Mouse (Mus musculus) kidney, embryonic 14.5 days (tissue): ENCODE data around the gene Hoxd3. TPM values are rescaled to one million over a fixed set of nuclear protein-coding genes. Genes with fewer than 3 reads are reported as not detected.

Experiments used
- ATAC-seq: fragments of 200-750 bp; cut with Nextera tagmentation; 2 replicates; pipeline ENCODE4 v1.8.0; 2017; ENCODE audit warnings: moderate number of reproducible peaks, mild to moderate bottlenecking, moderate TSS enrichment, moderate library complexity; ENCODE audit not compliant: low FRiP score, low TSS enrichment
- H3K27ac ChIP-seq: fragments of 300-500 bp; sonication (generic); 2 replicates; pipeline ENCODE4 v1.5.1; 2014; ENCODE audit warnings: low read depth, mild to moderate bottlenecking, low read length, moderate library complexity, mixed read lengths
- H3K27me3 ChIP-seq: fragments of 300-500 bp; sonication (generic); 2 replicates; pipeline ENCODE4 v1.6.1; 2014; ENCODE audit warnings: mild to moderate bottlenecking, low read length; ENCODE audit not compliant: control insufficient read depth, insufficient read depth
- H3K36me3 ChIP-seq: fragments of 300-500 bp; sonication (generic); 2 replicates; pipeline ENCODE4 v1.6.1; 2014; ENCODE audit warnings: low read length, mixed read lengths; ENCODE audit not compliant: control insufficient read depth, insufficient read depth
- H3K4me1 ChIP-seq: fragments of 300-500 bp; sonication (generic); 2 replicates; pipeline ENCODE4 v1.6.1; 2014; ENCODE audit warnings: low read length, mixed read lengths; ENCODE audit not compliant: control insufficient read depth, insufficient read depth
- H3K4me2 ChIP-seq: fragments of 300-500 bp; sonication (generic); replicated peaks from 2 replicates; pipeline ENCODE4 v1.6.1; 2014; ENCODE audit warnings: low read depth, mild to moderate bottlenecking, low read length
- H3K4me3 ChIP-seq: fragments of 300-500 bp; sonication (generic); 2 replicates; pipeline ENCODE4 v1.5.1; 2014; ENCODE audit warnings: mild to moderate bottlenecking, low read length
- H3K9ac ChIP-seq: fragments of 300-500 bp; sonication (generic); 2 replicates; pipeline ENCODE4 v1.6.1; 2014; ENCODE audit warnings: low read depth, mild to moderate bottlenecking, low read length, moderate library complexity
- H3K9me3 ChIP-seq: fragments of 300-500 bp; sonication (generic); 2 replicates; pipeline ENCODE4 v1.6.1; 2016; ENCODE audit warnings: low read length; ENCODE audit not compliant: control insufficient read depth
- WGBS: fragments of 180-500 bp; shearing (Covaris S2); extraction: QIAGEN DNeasy Blood & Tissue Kit; methylation state at CpG from one replicate; pipeline ENCODE4 v1.1.7; 2014; 5-methylcytosine and 5-hydroxymethylcytosine counted together
- polyA plus RNA-seq: library from polyadenylated mRNA; unstranded; fragments of >200 nt; fragmentation: Nextera tagmentation; extraction: Ambion mirVana; gene quantifications from 2 replicates; pipeline ENCODE4 v1.2.1, GENCODE M21; 2014

Gene Hoxd3
- polyA plus RNA-seq, 1 experiment from 2014 or later, result 12.6 TPM

GRCm38 (mm10) chr2:74699664-74700545 is 11.8 kb upstream of the Hoxd3 start:
- no peak for ATAC-seq
- WGBS, result 7% methylated on average over 23 of the region's 23 CpGs
- peak overlapping the region; percentile 85 for H3K4me2 ChIP-seq
- H3K9me3 ChIP-seq, result no peaks in the 10 kb centered on the region
- peak overlapping the region; percentile 85 for H3K4me3 ChIP-seq
- no peaks in the 10 kb centered on the region for H3K27me3 ChIP-seq
- peak overlapping the region; percentile 99 for H3K9ac ChIP-seq
- peaks cover 8% of the 10 kb centered on the region; the same call in 1 of the 2 replicates for H3K36me3 ChIP-seq
- peaks cover 32% of the 10 kb centered on the region; the same call in 1 of the 2 replicates for H3K4me1 ChIP-seq
- H3K27ac ChIP-seq, result peak overlapping the region; percentile 99

- Histone ChIP-seq H3K9ac (peak overlapping the region; percentile 99), H3K4me1 (peaks cover 26% of the 10 kb centered on the region; the same call in 1 of the 2 replicates), H3K4me2 (peak overlapping the region; percentile 85), H3K9me3 (no peaks in the 10 kb centered on the region), H3K27ac (peak overlapping the region; percentile 99), H3K27me3 (no peaks in the 10 kb centered on the region), H3K4me3 (peak overlapping the region; percentile 85), H3K36me3 (peaks cover 3% of the 10 kb centered on the region; the same call in 1 of the 2 replicates)
- 7% methylated on average over 22 of the region's 22 CpGs for WGBS
- peak; percentile 6; the same call in 1 of the 2 replicates for ATAC-seq
Measured at GRCm38 (mm10) chr2:74700546-74701112, 11.1 kb upstream of the Hoxd3 start.

DNA sequence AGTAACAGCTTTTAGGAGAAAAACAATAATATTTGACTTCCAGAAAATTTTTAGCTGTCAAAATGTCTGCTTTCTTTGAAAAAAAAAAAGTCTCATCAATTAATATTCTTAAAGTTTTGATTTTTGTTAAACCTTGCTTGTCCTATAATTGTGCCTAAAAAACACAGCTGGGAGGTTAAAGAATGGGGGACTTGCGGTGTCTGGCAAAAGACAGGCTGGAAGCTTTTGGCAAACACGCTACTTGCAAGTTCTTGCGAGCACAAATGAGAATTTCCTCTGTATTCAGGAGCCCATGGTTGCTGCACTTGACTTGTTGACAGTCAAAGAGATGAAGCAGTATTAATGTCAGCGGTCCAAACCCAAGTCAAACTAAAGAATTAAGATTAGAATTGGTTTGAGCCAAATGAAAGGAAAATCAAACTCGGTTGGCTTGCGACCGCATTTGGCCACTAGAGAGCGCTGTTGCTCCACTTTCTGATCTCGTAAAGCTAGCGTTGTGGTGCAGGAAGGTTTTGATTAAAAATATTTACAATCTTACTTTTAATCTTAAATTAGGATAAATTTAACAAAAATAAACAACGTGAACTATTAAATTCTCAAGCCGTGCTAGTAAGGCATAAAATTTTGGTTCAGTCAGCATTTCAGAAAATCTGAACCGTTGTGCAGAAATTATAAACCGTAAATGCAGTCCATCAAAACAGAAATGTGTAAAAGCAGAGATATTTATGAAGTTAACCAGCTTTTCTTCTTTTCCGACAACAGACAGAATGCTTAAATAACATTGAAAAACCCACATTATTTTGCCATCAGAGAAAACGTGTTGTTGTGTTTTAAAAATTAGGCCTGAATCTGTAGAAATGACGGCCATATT is 9.5 kb upstream of the Hoxd3 start:
- ATAC-seq, result no peak
- Histone ChIP-seq H3K27ac (peak overlapping the region; percentile 49; the same call in 1 of the 2 replicates), H3K9ac (no peak overlapping the region), H3K27me3 (no peaks in the 10 kb centered on the region), H3K4me2 (peak overlapping the region; percentile 56), H3K9me3 (no peaks in the 10 kb centered on the region), H3K4me3 (peak overlapping the region; percentile 2; the same call in 1 of the 2 replicates), H3K4me1 (peaks cover 13% of the 10 kb centered on the region; the same call in 1 of the 2 replicates), H3K36me3 (no peaks in the 10 kb centered on the region)
- WGBS, result 11% methylated on average over 17 of the region's 17 CpGs

GRCm38 (mm10) chr2:74702820-74703219 is 8.9 kb upstream of the Hoxd3 start:
- Histone ChIP-seq H3K4me2 (peak overlapping the region; percentile 56), H3K27me3 (no peaks in the 10 kb centered on the region), H3K36me3 (no peaks in the 10 kb centered on the region), H3K4me1 (peaks cover 20% of the 10 kb centered on the region; the same call in 1 of the 2 replicates), H3K9me3 (no peaks in the 10 kb centered on the region), H3K27ac (peak overlapping the region; percentile 49; the same call in 1 of the 2 replicates), H3K9ac (no peak overlapping the region), H3K4me3 (peak overlapping the region; percentile 2; the same call in 1 of the 2 replicates)
- WGBS, result 27% methylated on average over 6 of the region's 6 CpGs
- ATAC-seq, result no peak

DNA sequence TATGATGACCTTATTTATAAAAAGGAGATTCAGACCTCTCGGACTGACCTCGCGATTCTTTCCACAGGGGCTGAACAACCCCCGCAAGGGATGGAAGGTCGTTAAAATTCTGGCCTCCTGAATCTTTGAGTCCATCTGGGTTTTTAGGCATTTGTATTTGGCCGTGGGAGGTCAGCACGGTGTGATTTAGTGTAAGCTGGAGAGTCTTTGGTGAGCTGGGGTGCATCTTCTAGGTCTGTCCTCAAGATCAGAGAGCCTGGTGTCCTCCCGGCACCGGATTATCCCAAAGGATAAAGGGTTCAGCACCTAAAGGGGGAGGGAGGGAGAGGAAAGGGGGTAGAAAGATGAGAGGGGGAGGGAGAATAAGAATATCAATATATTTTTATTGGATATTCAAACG is 8.4 kb upstream of the Hoxd3 start:
- Histone ChIP-seq H3K9me3 (no peaks in the 10 kb centered on the region), H3K4me2 (peak overlapping the region; percentile 56), H3K9ac (peak overlapping the region; percentile 100), H3K4me1 (peaks cover 21% of the 10 kb centered on the region; the same call in 1 of the 2 replicates), H3K27me3 (no peaks in the 10 kb centered on the region), H3K27ac (peak overlapping the region; percentile 100), H3K36me3 (no peaks in the 10 kb centered on the region), H3K4me3 (peak overlapping the region; percentile 79)
- ATAC-seq, result no peak
- 12% methylated on average over 10 of the region's 10 CpGs for WGBS

DNA sequence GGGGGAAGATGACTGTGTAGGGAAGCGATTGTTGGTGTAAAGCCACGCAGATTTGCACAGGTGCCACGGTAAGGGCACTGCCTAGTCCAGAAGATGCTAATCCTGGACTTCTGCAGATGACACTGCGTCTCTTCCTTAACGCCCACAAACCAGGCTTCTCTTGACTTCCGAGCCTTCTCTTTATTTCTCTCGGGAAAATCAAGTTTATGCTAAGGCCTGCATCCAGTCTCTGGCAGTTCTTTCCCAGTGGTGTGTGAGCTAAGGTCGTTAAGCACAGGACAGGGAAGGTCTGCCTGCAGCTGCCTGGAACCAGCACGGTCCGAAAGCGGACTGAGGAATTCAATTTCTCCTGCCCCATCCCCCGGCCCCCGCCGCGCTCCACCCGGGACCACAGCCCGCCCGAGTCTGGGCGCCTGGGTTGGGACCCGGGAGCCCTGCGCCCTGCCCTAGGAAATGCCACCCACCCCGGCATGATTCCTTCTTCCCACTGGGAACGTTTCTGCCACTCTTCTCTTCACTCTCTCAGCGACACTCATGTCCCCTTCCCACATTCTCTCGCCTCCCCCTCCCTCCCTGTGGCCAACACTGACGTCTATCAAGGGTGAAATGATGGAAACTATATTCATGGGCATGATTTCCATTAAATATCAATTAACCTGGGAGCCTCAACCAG is 7.9 kb upstream of the Hoxd3 start:
- peak; percentile 16; the same call in 1 of the 2 replicates for ATAC-seq
- Histone ChIP-seq H3K4me1 (peaks cover 27% of the 10 kb centered on the region; the same call in 1 of the 2 replicates), H3K9ac (peak overlapping the region; percentile 100), H3K9me3 (no peaks in the 10 kb centered on the region), H3K4me3 (peak overlapping the region; percentile 79), H3K4me2 (peak overlapping the region; percentile 56), H3K36me3 (no peaks in the 10 kb centered on the region), H3K27ac (peak overlapping the region; percentile 100), H3K27me3 (no peaks in the 10 kb centered on the region)
- WGBS, result 4% methylated on average over 26 of the region's 26 CpGs

GRCm38 (mm10) chr2:74704393-74704998 is 7.2 kb upstream of the Hoxd3 start, which contains the start of gene Hoxd8:
Gene Hoxd8 (plus strand): TSS chr2:74704615.
- Histone ChIP-seq H3K4me3 (peak within 1 kb of the TSS; percentile 79), H3K4me2 (peak within 1 kb of the TSS; percentile 56), H3K27ac (peak within 1 kb of the TSS; percentile 100), H3K4me1 (peaks cover 33% of the 10 kb centered on the region; the same call in 1 of the 2 replicates), H3K27me3 (no peaks in the 10 kb centered on the region), H3K9me3 (no peaks in the 10 kb centered on the region), H3K36me3 (no peaks in the 10 kb centered on the region), H3K9ac (peak within 1 kb of the TSS; percentile 100)
- ATAC-seq, result peak; percentile 65
- WGBS, result 1% methylated on average over 47 of the region's 52 CpGs
